ENCODE assay signal across 8 mouse cellular contexts in the genomic region with DNA sequence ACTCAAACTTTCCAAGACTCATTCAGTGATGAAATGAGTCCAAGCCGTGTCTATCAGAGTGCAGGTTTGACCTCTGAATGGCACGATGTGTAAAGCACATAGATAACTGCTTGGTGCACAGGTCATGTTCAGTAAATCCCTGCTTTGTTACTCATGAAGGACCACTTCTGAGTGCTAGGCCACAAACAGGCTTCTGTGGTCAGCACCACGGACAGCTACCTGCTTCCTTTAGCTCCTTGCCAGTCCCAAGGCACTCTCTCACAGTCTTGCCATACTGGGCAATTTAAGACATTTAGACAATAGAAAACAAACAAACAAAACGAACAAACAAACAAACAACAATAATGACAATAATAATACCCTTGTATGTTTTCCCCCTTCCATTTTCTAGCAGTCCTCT.
A peak's percentile ranks its signal among the peaks of the same experiment; 100 is the strongest.
DNase-seq lines count a peak whose midpoint lies in the region; ATAC-seq and TF ChIP-seq lines count a peak whose summit lies in the region.

No protein-coding gene starts in this region.

- no peak for TF ChIP-seq CTCF in layer of hippocampus, adult 2 months (conservative IDR thresholded peaks at IDR 0.05)

- H3K9me3 ChIP-seq in limb, embryonic 11.5 days (ENCODE audit: control insufficient read depth, low read length) = no peaks in the 10 kb centered on the region

- no peak for DNase-seq in layer of hippocampus, adult 2 months (ENCODE audit: low spot score in 2 of 2)
- DNase-seq in layer of hippocampus, postnatal 10 days (ENCODE audit: low spot score in 2 of 2) = no peak
- peak; percentile 17 for DNase-seq in Muller cell, postnatal 12 days (ENCODE audit: inconsistent ontology term)
- peak; percentile 50 for DNase-seq in adrenal gland, postnatal 25 days
- peak; percentile 84 for DNase-seq in limb, embryonic 11.5 days (ENCODE audit: low spot score)
- DNase-seq in cerebellum, adult 11-12 months = no peak
- no peak for DNase-seq in cerebellum, postnatal 25 days
- no peak for DNase-seq in left cerebral cortex, postnatal 36 days (ENCODE audit: low spot score in 2 of 2)

- no peaks in the 10 kb centered on the region for H3K27me3 ChIP-seq in limb, embryonic 11.5 days (ENCODE audit: control insufficient read depth, insufficient read depth, low read length)

- ATAC-seq in limb, embryonic 11.5 days (ENCODE audit: insufficient number of reproducible peaks, low FRiP score, low TSS enrichment, low read depth) = no peak

- intact Hi-C loops in left cerebral cortex, postnatal 36 days (cut with DNase I) = no loop called here

- no peak overlapping the region for H3K4me3 ChIP-seq in layer of hippocampus, adult 2 months
- no peak overlapping the region for H3K4me3 ChIP-seq in limb, embryonic 11.5 days (ENCODE audit: low read depth, low read length)

- H3K4me2 ChIP-seq in limb, embryonic 11.5 days (ENCODE audit: low read depth, severe bottlenecking) = no peak overlapping the region

- WGBS in limb, embryonic 11.5 days = 35% methylated on average over 4 of the region's 4 CpGs

- H3K36me3 ChIP-seq in limb, embryonic 11.5 days (ENCODE audit: control insufficient read depth, insufficient read depth, low read length) = no peaks in the 10 kb centered on the region

- H3K4me1 ChIP-seq in limb, embryonic 11.5 days (ENCODE audit: control insufficient read depth, insufficient read depth, low read length) = no peaks in the 10 kb centered on the region

- peak overlapping the region; percentile 75; the same call in 1 of the 2 replicates for H3K27ac ChIP-seq in layer of hippocampus, adult 2 months
- H3K27ac ChIP-seq in limb, embryonic 11.5 days (replicated peaks; ENCODE audit: low read depth, low read length) = no peak overlapping the region

- H3K9ac ChIP-seq in limb, embryonic 11.5 days (ENCODE audit: low read length) = no peak overlapping the region

Comparison
In these comparisons a context has a peak if more than half of its experiments do, and no peak if none do; other contexts are left out.
1. DNase-seq: peak in Muller cell, postnatal 12 days (single experiment), adrenal gland, postnatal 25 days (single experiment) and limb, embryonic 11.5 days (single experiment); none in layer of hippocampus, adult 2 months (0 of 2), layer of hippocampus, postnatal 10 days (0 of 2), cerebellum, adult 11-12 months (single experiment), cerebellum, postnatal 25 days (0 of 2) and left cerebral cortex, postnatal 36 days (0 of 2).